In genomic region chr15:67743332-67743731, GRCm38 (mm10) we compare ENCODE assay signal across 26 mouse cellular contexts.
DNase-seq lines count a peak whose midpoint lies in the region; ATAC-seq lines count a peak whose summit lies in the region.
"Had no signal": no experiment of that assay in that cellular context is flagged by ENCODE, and none has a peak within 500 bp of the region (broad histone marks: within the 10 kb centered on the region; RNA-seq: fewer than 3 reads in every experiment).

No protein-coding gene starts in this region.

- no peaks in the 10 kb centered on the region for H3K9me3 ChIP-seq in embryonic facial prominence, embryonic 14.5 days (ENCODE audit: control insufficient read depth, low read length)
- no peaks in the 10 kb centered on the region for H3K9me3 ChIP-seq in embryonic facial prominence, embryonic 10.5 days
- H3K9me3 ChIP-seq in lung, embryonic 15.5 days: no peaks in the 10 kb centered on the region
- H3K9me3 ChIP-seq: embryonic facial prominence, embryonic 12.5 days; forebrain, embryonic 12.5 days; forebrain, embryonic 15.5 days; heart, embryonic 12.5 days; heart, embryonic 15.5 days; hindbrain, embryonic 10.5 days; hindbrain, embryonic 13.5 days had no signal

- H3K4me2 ChIP-seq in embryonic facial prominence, embryonic 14.5 days (ENCODE audit: low read depth, low read length): no peak overlapping the region
- no peak overlapping the region for H3K4me2 ChIP-seq in lung, embryonic 15.5 days
- H3K4me2 ChIP-seq: embryonic facial prominence, embryonic 12.5 days; forebrain, embryonic 12.5 days; forebrain, embryonic 15.5 days; heart, embryonic 12.5 days; heart, embryonic 15.5 days; hindbrain, embryonic 13.5 days had no signal

- DNase-seq in embryonic facial prominence, embryonic 14.5 days (ENCODE audit: low spot score): peak; percentile 20
- no peak for DNase-seq in embryonic facial prominence, embryonic 10.5 days (ENCODE audit: low spot score)
- no peak for DNase-seq in lung, postnatal 10 days
- peak; percentile 26 for DNase-seq in mesoderm, embryonic 11.5 days (ENCODE audit: low read depth, low spot score)
- DNase-seq in retina, embryonic 14.5 days (ENCODE audit: low spot score): no peak
- DNase-seq: adrenal gland, adult 8-10 months; adrenal gland, postnatal 25 days; cerebellum, adult 11-12 months; cerebellum, adult 8-10 months; cerebellum, postnatal 10 days; cerebellum, postnatal 36 days; gastrocnemius, postnatal 25 days; heart, adult 18-20 months; heart, postnatal 10 days; heart, postnatal 36 days had no signal

- no peak for ATAC-seq in embryonic facial prominence, embryonic 14.5 days (ENCODE audit: low read depth)
- peak; percentile 79; the same call in 1 of the 2 replicates for ATAC-seq in lung, embryonic 15.5 days (ENCODE audit: borderline replicate concordance, extremely low read depth, low FRiP score, low TSS enrichment)
- ATAC-seq: activated CD4-positive, CD25-positive, alpha-beta regulatory T cell, adult 4 months; forebrain, embryonic 15.5 days; hindbrain, embryonic 16.5 days had no signal

- H3K27me3 ChIP-seq in embryonic facial prominence, embryonic 14.5 days (replicated peaks; ENCODE audit: control insufficient read depth, insufficient read depth, low read length): no peaks in the 10 kb centered on the region
- no peaks in the 10 kb centered on the region for H3K27me3 ChIP-seq in embryonic facial prominence, embryonic 10.5 days (replicated peaks; ENCODE audit: low read depth, poor library complexity, severe bottlenecking)
- H3K27me3 ChIP-seq in lung, embryonic 15.5 days: no peaks in the 10 kb centered on the region
- H3K27me3 ChIP-seq: embryonic facial prominence, embryonic 12.5 days; forebrain, embryonic 12.5 days; forebrain, embryonic 15.5 days; heart, embryonic 12.5 days; heart, embryonic 15.5 days; hindbrain, embryonic 13.5 days had no signal

- H3K9ac ChIP-seq in embryonic facial prominence, embryonic 14.5 days (ENCODE audit: low read depth, low read length): no peak overlapping the region
- no peak overlapping the region for H3K9ac ChIP-seq in lung, embryonic 15.5 days
- H3K9ac ChIP-seq: embryonic facial prominence, embryonic 12.5 days; forebrain, embryonic 12.5 days; forebrain, embryonic 15.5 days; heart, embryonic 12.5 days; heart, embryonic 15.5 days; hindbrain, embryonic 13.5 days had no signal

- no peaks in the 10 kb centered on the region for H3K4me1 ChIP-seq in embryonic facial prominence, embryonic 14.5 days (ENCODE audit: control insufficient read depth, insufficient read depth, low read length)
- H3K4me1 ChIP-seq in embryonic facial prominence, embryonic 10.5 days: no peaks in the 10 kb centered on the region
- H3K4me1 ChIP-seq in lung, embryonic 15.5 days: no peaks in the 10 kb centered on the region
- H3K4me1 ChIP-seq: embryonic facial prominence, embryonic 12.5 days; forebrain, embryonic 12.5 days; forebrain, embryonic 15.5 days; heart, embryonic 12.5 days; heart, embryonic 15.5 days; hindbrain, embryonic 10.5 days; hindbrain, embryonic 13.5 days had no signal

- WGBS in embryonic facial prominence, embryonic 14.5 days: 60% methylated on average over 2 of the region's 2 CpGs
- WGBS in embryonic facial prominence, embryonic 10.5 days: 68% methylated on average over 2 of the region's 2 CpGs
- WGBS in lung, embryonic 15.5 days: 35% methylated on average over 2 of the region's 2 CpGs

- H3K27ac ChIP-seq in embryonic facial prominence, embryonic 14.5 days (replicated peaks; ENCODE audit: low read depth, low read length): no peak overlapping the region
- H3K27ac ChIP-seq in embryonic facial prominence, embryonic 10.5 days (replicated peaks): no peak overlapping the region
- peak overlapping the region; percentile 59 for H3K27ac ChIP-seq in lung, embryonic 15.5 days
- H3K27ac ChIP-seq: embryonic facial prominence, embryonic 12.5 days; forebrain, embryonic 12.5 days; forebrain, embryonic 15.5 days; heart, embryonic 15.5 days; hindbrain, embryonic 10.5 days; hindbrain, embryonic 13.5 days had no signal

- no peaks in the 10 kb centered on the region for H3K36me3 ChIP-seq in embryonic facial prominence, embryonic 14.5 days (ENCODE audit: control insufficient read depth, insufficient read depth, low read length)
- no peaks in the 10 kb centered on the region for H3K36me3 ChIP-seq in embryonic facial prominence, embryonic 10.5 days (replicated peaks)
- H3K36me3 ChIP-seq in lung, embryonic 15.5 days: no peaks in the 10 kb centered on the region
- H3K36me3 ChIP-seq: embryonic facial prominence, embryonic 12.5 days; forebrain, embryonic 12.5 days; forebrain, embryonic 15.5 days; heart, embryonic 12.5 days; heart, embryonic 15.5 days; hindbrain, embryonic 10.5 days; hindbrain, embryonic 13.5 days had no signal

- no peak overlapping the region for H3K4me3 ChIP-seq in embryonic facial prominence, embryonic 14.5 days (ENCODE audit: low read depth, low read length)
- H3K4me3 ChIP-seq in embryonic facial prominence, embryonic 10.5 days: no peak overlapping the region
- no peak overlapping the region for H3K4me3 ChIP-seq in lung, embryonic 15.5 days
- H3K4me3 ChIP-seq: embryonic facial prominence, embryonic 12.5 days; erythroblast, embryonic 14.5 days; forebrain, embryonic 12.5 days; forebrain, embryonic 15.5 days; heart, embryonic 12.5 days; heart, embryonic 15.5 days; hindbrain, embryonic 10.5 days; hindbrain, embryonic 13.5 days had no signal

Comparison
In these comparisons a context has a peak if more than half of its experiments do, and no peak if none do; other contexts are left out.
1. DNase-seq: peak in embryonic facial prominence, embryonic 14.5 days (single experiment) and mesoderm, embryonic 11.5 days (single experiment); none in embryonic facial prominence, embryonic 10.5 days (single experiment), lung, postnatal 10 days (single experiment) and retina, embryonic 14.5 days (single experiment).